Mouse (Mus musculus) brain, adult 10 weeks (tissue): ENCODE measurements around the gene Cbr4. TPM values are rescaled to one million over a fixed set of nuclear protein-coding genes. Genes with fewer than 3 reads are reported as not detected.

Source experiments
- polyA plus RNA-seq: library from polyadenylated mRNA; stranded (reverse); fragments of 350-450 nt; fragmentation: Illumina TruSeq; extraction: RNeasy Lipid Tissue Mini Kit (QIAGEN cat#74804); gene quantifications from one replicate; pipeline ENCODE4 v1.2.3, GENCODE M21; 2015; ENCODE audit warnings: low read depth, low replicate concordance

The Cbr4 gene
- polyA plus RNA-seq: 28.3 TPM

DNA sequence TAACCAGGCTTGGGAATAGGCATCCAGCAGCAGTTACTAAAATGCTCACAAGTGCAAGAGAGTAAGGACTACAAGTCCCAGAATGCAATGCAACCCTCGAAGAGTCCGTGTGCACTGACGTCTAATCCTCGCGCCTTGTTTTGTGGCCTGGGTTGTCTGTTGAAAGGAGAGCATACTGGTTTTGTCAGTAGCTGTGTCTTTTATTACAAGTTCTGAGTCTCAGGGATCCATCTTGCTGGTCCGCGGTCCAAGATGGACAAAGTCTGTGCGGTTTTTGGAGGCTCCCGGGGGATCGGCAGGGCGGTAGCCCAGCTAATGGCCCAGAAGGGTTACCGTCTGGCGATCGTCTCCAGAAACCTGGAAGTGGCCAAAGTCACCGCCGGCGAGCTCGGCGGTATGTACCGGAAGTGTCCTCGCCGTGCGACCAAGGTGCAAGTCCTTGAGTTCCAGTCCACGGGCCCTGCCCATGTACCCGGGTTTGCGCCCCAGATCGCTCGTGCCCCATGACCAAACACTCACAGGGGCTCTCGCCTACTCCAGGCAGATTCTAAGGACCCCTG lies at the start of gene Cbr4:
Gene Cbr4 (plus strand): TSS at position 138 of the 560 bp plus-strand sequence.

